Mouse (Mus musculus): ENCODE results near the gene Calm1.
"Not testable (repeated sequence)": the region's sequence is repeated elsewhere in the genome, so short reads cannot be mapped to it uniquely, and the experiment has no call there.

DNA sequence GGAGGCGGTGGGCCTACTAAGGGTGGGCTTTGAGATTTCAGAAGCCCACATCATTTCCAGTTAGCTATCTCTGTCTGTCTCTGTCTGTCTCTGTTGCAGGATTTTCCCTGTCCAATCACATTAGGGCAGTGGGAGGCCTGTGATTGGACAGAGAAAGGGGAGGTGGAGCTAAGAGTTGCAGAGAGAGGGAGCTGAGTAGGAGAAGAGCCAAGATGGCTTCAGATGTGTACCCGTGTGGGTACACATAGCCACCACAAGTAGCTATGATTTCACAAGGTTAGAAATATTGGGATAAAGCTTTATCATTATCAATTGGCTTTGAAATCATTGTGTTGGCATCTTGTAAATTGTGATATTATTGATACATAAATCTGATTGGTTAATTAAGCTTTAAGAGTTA is 17.9 kb downstream of the Calm1 start:
- TF ChIP-seq CTCF (IDR thresholded peaks at IDR 0.05; ENCODE audit: borderline replicate concordance, insufficient read depth, low read length); POLR2A (IDR thresholded peaks at IDR 0.05; ENCODE audit: low read depth, low read length): not testable (repeated sequence)
